Mouse (Mus musculus): Measurements from ENCODE around the gene 2610044O15Rik8. TPM values are rescaled to one million over a fixed set of nuclear protein-coding genes. Genes with fewer than 3 reads are reported as not detected.

Gene 2610044O15Rik8
- polyA plus RNA-seq (2017; shearing (Covaris generic)): 30.4 TPM

DNA sequence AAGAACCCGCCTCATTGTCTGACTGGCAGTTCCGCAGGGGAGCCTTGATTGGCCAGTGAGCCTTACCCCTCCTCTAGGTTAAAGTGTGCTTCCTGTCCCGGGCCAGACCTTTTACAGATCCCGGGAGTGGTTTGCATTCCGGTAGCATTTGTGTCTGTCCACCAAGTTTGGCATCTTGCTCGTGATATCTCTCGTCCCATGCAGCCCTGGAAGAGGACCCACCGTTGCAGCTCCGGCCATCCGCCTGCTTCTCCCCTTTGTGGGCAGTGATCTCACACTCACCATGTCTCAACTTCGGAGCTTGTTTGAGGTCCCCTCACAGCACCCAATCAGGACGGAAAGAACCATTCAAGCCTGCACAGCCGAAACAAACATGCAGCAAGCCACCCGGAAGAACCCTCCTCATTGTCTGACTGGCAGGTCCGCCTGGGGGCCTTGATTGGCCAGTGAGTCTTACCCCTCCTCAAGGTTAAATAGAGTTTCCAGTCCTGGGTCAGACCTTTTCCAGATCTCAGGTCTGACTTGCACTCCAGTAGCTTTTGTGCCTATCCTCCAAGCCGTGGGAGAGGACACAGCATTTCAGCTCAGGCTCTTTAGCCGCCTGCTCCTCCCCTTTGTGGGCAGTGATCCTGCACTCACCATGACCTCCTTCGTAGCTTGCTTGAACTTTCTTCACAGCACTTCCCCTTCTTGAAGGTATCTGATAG lies at the start of gene 2610044O15Rik8:
Gene 2610044O15Rik8 (minus strand): TSS at position 380 of the 707 bp plus-strand sequence.

Other genes with a start within 250 kb of the 2610044O15Rik8 start
- 0.32 TPM for gene Ccdc7a, start 168.9 kb downstream of the 2610044O15Rik8 start, polyA plus RNA-seq (2017; shearing (Covaris generic))
- not detected for gene Ccdc7b, start 167.3 kb downstream of the 2610044O15Rik8 start, polyA plus RNA-seq (2017; shearing (Covaris generic))
- not detected for gene Gm10999, start 102.7 kb downstream of the 2610044O15Rik8 start, polyA plus RNA-seq (2017; shearing (Covaris generic))